7 mouse cellular contexts compared by ENCODE assay signal in genomic region chr7:19517652-19518365, GRCm38 (mm10). TPM values are rescaled to one million over a fixed set of nuclear protein-coding genes. Genes with fewer than 3 reads are reported as not detected.
DNase-seq lines count a peak whose midpoint lies in the region; ATAC-seq and TF ChIP-seq lines count a peak whose summit lies in the region.

TSS of gene Nkpd1 (plus strand) at chr7:19517838.

- no peak for DNase-seq in liver, adult 2 months (ENCODE audit: extremely low read depth, low read depth, low spot score)
- no peak for DNase-seq in liver
- peak; percentile 64 to 69 for DNase-seq in cerebellum, postnatal 10 days
- no peak for DNase-seq in liver, postnatal 0 days
- DNase-seq in testis, postnatal 10 days (ENCODE audit: low spot score) = peak; percentile 66
- DNase-seq in thymus, postnatal 14 days = no peak

- H3K4me1 ChIP-seq in liver, adult 2 months (ENCODE audit: control insufficient read depth, insufficient read depth, low read length) = no peaks in the 10 kb centered on the region
- peaks cover 6% of the 10 kb centered on the region for H3K4me1 ChIP-seq in forebrain, embryonic 16.5 days (replicated peaks; ENCODE audit: control insufficient read depth, insufficient read depth, low read length)
- H3K4me1 ChIP-seq in liver, postnatal 0 days (ENCODE audit: insufficient read depth) = peaks cover 4% of the 10 kb centered on the region

- no peak for TF ChIP-seq EP300 in liver, postnatal 0 days (IDR thresholded peaks at IDR 0.05; ENCODE audit: low read depth)

- 5% methylated on average over 22 of the region's 29 CpGs for WGBS in liver, adult 2 months
- 5% methylated on average over 16 of the region's 29 CpGs for WGBS in forebrain, embryonic 16.5 days
- WGBS in liver, postnatal 0 days (ENCODE audit: insufficient replicate concordance) = 7% methylated on average over 21 of the region's 29 CpGs

- H3K36me3 ChIP-seq in liver, adult 2 months (ENCODE audit: control insufficient read depth, insufficient read depth, low read length) = no peaks in the 10 kb centered on the region
- H3K36me3 ChIP-seq in forebrain, embryonic 16.5 days (ENCODE audit: control insufficient read depth, insufficient read depth) = no peaks in the 10 kb centered on the region
- no peaks in the 10 kb centered on the region for H3K36me3 ChIP-seq in liver, postnatal 0 days (replicated peaks; ENCODE audit: insufficient read depth, low read length)

- H3K9me3 ChIP-seq in forebrain, embryonic 16.5 days (ENCODE audit: control insufficient read depth, low read length) = no peaks in the 10 kb centered on the region
- H3K9me3 ChIP-seq in liver, postnatal 0 days (ENCODE audit: low read length) = no peaks in the 10 kb centered on the region

- TF ChIP-seq POLR2A in liver, adult 2 months (IDR thresholded peaks at IDR 0.05; ENCODE audit: extremely low read depth, insufficient read depth, low read length) = no peak

- peaks cover 10% of the 10 kb centered on the region for H3K27me3 ChIP-seq in liver, adult 2 months (ENCODE audit: control insufficient read depth, insufficient read depth, low read length)
- peaks cover 42% of the 10 kb centered on the region for H3K27me3 ChIP-seq in forebrain, embryonic 16.5 days (replicated peaks; ENCODE audit: control insufficient read depth, insufficient read depth, low read length)
- peaks cover 60% of the 10 kb centered on the region for H3K27me3 ChIP-seq in liver, postnatal 0 days (ENCODE audit: insufficient read depth, low read length)

- TF ChIP-seq CTCF in liver, adult 2 months (IDR thresholded peaks at IDR 0.05; ENCODE audit: low read depth, low read length) = peak; percentile 63
- peak; percentile 47 for TF ChIP-seq CTCF in liver, postnatal 0 days (IDR thresholded peaks at IDR 0.05; ENCODE audit: low read depth)

- no peak for ATAC-seq in forebrain, embryonic 16.5 days
- ATAC-seq in liver, postnatal 0 days = no peak

- no peak within 1 kb of the TSS for H3K27ac ChIP-seq in liver, adult 2 months (replicated peaks; ENCODE audit: insufficient read depth, low read depth, low read length)
- no peak within 1 kb of the TSS for H3K27ac ChIP-seq in forebrain, embryonic 16.5 days (ENCODE audit: low read length)
- no peak within 1 kb of the TSS for H3K27ac ChIP-seq in liver, postnatal 0 days (ENCODE audit: low read depth)

- H3K79me2 ChIP-seq in liver, adult 2 months (ENCODE audit: control insufficient read depth, insufficient read depth, low read length) = no peaks in the 10 kb centered on the region

- H3K9ac ChIP-seq in liver, adult 2 months (ENCODE audit: low read depth, low read length) = no peak within 1 kb of the TSS
- peak within 1 kb of the TSS; percentile 56 for H3K9ac ChIP-seq in forebrain, embryonic 16.5 days (replicated peaks; ENCODE audit: low read depth, low read length)
- H3K9ac ChIP-seq in liver, postnatal 0 days (replicated peaks) = no peak within 1 kb of the TSS; the same call in 1 of the 2 replicates

- no peak within 1 kb of the TSS for H3K4me3 ChIP-seq in liver, adult 2 months (ENCODE audit: insufficient read depth, low read depth, low read length)
- H3K4me3 ChIP-seq in forebrain, embryonic 16.5 days (replicated peaks; ENCODE audit: low read length) = peak within 1 kb of the TSS; percentile 22
- no peak within 1 kb of the TSS for H3K4me3 ChIP-seq in liver, postnatal 0 days (ENCODE audit: low read depth, low read length)

- peak within 1 kb of the TSS; percentile 49 for H3K4me2 ChIP-seq in forebrain, embryonic 16.5 days (ENCODE audit: low read length)
- H3K4me2 ChIP-seq in liver, postnatal 0 days (ENCODE audit: low read depth, low read length) = peak within 1 kb of the TSS; percentile 32; the same call in 1 of the 2 replicates

RNA-seq across cellular contexts. Expression of gene Nkpd1, which starts in this region (rescaled TPM):
- total RNA-seq in liver, adult 2 months (2014; rRNA removed) = not detected in 2 replicates
- polyA plus RNA-seq in liver, adult 2 months (2012; rRNA removed) = not detected in 2 replicates
- polyA plus RNA-seq in forebrain, embryonic 16.5 days (2015; fragmentation: Nextera tagmentation; extraction: Ambion mirVana) = 0.81 and 0.90 TPM in 2 replicates
- polyA plus RNA-seq in liver, postnatal 0 days (2015; fragmentation: Nextera tagmentation; extraction: Ambion mirVana) = not detected in 2 replicates

Comparison
In these comparisons a context has a peak if more than half of its experiments do, and no peak if none do; other contexts are left out.
1. DNase-seq: peak in cerebellum, postnatal 10 days (2 of 2) and testis, postnatal 10 days (single experiment); none in liver, adult 2 months (single experiment), liver (single experiment), liver, postnatal 0 days (single experiment) and thymus, postnatal 14 days (single experiment).